Mouse (Mus musculus): ENCODE measurements around the gene Gtf2i.

Gtf2i gene

GRCm38 (mm10) chr5:134214021-134214806 is 100.3 kb downstream of the Gtf2i start:
- in situ Hi-C loops (cut with MboI, MseI): no loop called here

DNA sequence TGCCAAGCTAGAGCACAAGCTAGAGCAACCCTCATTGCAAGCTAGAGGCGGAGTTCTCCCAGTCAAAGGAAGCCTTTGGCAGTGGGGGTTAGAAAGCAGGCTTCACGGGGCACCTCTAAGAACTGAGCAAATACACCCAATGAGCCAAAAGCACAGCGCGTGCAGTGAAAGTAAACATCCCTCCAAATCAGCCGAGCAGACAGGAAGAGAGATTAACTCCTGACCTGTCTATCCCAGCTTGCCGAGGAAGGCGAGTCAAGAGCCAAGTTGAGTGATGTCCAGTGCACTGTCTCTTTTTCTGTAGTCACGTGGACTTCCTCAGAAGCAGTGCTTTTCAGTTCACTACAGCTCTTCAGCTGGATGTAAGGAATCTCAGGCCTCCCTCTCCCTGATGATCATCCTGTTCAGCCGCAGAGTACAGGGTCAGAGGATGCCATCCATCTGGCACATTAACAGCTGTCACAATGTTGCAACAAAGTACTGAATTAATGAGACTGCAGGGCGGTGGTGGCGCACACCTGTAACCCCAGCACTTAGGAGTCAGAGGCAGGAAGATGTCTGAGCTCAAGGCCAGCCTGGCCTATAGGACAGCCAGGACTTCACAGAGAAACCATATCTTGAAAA is 104.5 kb downstream of the Gtf2i start:
- in situ Hi-C loops (cut with MboI, MseI): no loop called here

DNA sequence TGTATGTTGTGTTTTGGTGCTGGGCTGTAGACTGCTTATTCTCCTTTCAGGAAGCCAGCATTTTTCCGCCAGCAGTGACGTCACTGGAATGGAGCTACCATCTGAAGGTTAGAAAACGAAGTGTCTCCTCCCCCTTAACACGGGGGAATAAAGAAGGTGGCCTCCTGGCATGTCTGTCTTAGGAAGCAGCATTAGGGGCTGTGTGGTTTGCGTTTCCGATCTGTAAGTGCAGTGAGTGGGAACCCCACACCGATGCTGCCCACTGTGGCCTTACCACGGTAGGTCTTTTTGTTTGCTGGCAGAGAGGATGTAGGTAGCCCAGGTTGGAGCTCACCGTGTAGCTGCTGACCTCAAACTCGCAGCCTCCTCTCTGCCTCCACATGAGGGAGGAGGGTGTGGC is 107.8 kb downstream of the Gtf2i start:
- in situ Hi-C loops (cut with MboI, MseI): no loop called here

DNA sequence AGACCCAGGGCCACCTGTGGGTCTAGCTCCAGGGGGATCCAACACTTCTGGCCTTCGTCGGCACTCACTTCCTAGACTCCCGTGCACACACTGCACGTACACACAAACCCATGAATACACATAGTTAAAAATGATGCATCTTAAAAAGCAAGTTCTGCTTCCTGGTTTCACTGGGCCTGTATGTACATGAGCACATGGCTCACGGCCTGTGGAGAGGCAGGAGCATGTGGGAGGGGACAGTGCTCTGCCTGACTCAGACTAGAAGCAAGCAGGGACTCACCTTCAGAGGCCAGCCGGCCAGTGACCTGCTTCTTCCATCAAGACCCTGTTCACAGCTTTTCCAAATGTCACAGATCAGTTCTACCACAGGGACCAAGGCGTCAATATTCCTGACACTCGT is 120.9 kb downstream of the Gtf2i start:
- in situ Hi-C loops (cut with MboI, MseI): loop anchor here (5.0 kb wide), 2 partner anchors 59 to 164 kb away; no protein-coding TSS in a partner anchor

DNA sequence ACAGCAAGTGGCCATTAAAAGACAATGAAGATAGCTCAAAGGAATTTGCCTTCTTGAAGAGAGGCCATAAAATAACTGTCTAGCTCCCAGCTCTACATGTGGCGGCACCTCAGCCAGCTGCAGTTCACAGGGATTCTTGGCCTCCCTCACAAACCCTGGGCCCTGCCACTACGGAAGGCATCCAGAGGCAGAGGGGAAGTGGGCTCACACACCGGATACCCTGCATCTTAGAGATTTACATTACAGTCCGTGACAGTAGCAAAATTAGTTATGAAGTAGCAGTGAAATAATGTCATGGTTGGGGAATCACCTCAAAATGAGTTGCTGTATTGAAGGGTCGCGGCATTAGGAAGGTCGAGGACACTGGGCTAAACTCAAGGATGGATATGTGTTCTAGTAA is 126.0 kb downstream of the Gtf2i start:
- in situ Hi-C loops (cut with MboI, MseI): loop anchor here (5.0 to 10.0 kb wide), 2 partner anchors 276 to 304 kb away; no protein-coding TSS in a partner anchor

Measured in regulatory T cell (primary cell).